Mouse (Mus musculus) small intestine, adult 2 months (tissue): ENCODE data around the gene Nedd9. TPM values are rescaled to one million over a fixed set of nuclear protein-coding genes. Genes with fewer than 3 reads are reported as not detected.

Source experiments
- H3K27ac ChIP-seq: fragments of 200-500 bp; 2 replicates; pipeline ENCODE4 v1.5.1; 2012; ENCODE audit warnings: low read depth, low read length, control low read depth, inconsistent platforms; ENCODE audit not compliant: insufficient read depth
- H3K27me3 ChIP-seq: fragments of 200-500 bp; 2 replicates; pipeline ENCODE4 v1.6.1; 2012; ENCODE audit warnings: mild to moderate bottlenecking, moderate library complexity, low read length, inconsistent platforms; ENCODE audit not compliant: control insufficient read depth, insufficient read depth
- H3K36me3 ChIP-seq: fragments of 200-500 bp; 2 replicates; pipeline ENCODE4 v1.6.1; 2012; ENCODE audit warnings: mild to moderate bottlenecking, low read length, control low read depth, inconsistent platforms; ENCODE audit not compliant: control insufficient read depth, insufficient read depth
- H3K4me1 ChIP-seq: fragments of 200-500 bp; 2 replicates; pipeline ENCODE4 v1.6.1; 2012; ENCODE audit warnings: low read length, inconsistent platforms, mixed read lengths; ENCODE audit not compliant: control insufficient read depth, insufficient read depth, insufficient read length
- H3K4me3 ChIP-seq: fragments of 200-500 bp; 2 replicates; pipeline ENCODE4 v1.5.1; 2012; ENCODE audit warnings: low read depth, mild to moderate bottlenecking, control low read depth, inconsistent platforms, low read length, moderate library complexity
- CTCF ChIP-seq: fragments of 200-500 bp; IDR thresholded peaks from 2 replicates; pipeline ENCODE4 v1.5.1; 2012; ENCODE audit warnings: low read depth, mild to moderate bottlenecking, control low read depth, inconsistent platforms, low read length, moderate library complexity, mixed read lengths; ENCODE audit not compliant: insufficient replicate concordance, insufficient read length; ENCODE audit errors: extremely low read depth
- POLR2A ChIP-seq: fragments of 200-500 bp; IDR thresholded peaks from 2 replicates; pipeline ENCODE4 v1.6.1; 2012; ENCODE audit warnings: low read depth, mild to moderate bottlenecking, control low read depth, inconsistent platforms, low read length, moderate library complexity
- WGBS: fragments of 180-500 bp; shearing (Covaris S2); methylation state at CpG from one replicate; pipeline ENCODE4 v1.1.7; 2018; 5-methylcytosine and 5-hydroxymethylcytosine counted together
- polyA plus RNA-seq: library from polyadenylated mRNA; depleted of rRNA; stranded (reverse); fragments of >200 nt; gene quantifications from 2 replicates; pipeline ENCODE4 v1.2.3, GENCODE M21; 2012

Gene Nedd9
- polyA plus RNA-seq, 1 experiment = 18.1 TPM

GRCm38 (mm10) chr13:41326134-41326533 lies 161.0 kb downstream of the Nedd9 start:
- Histone ChIP-seq H3K27me3 (no peaks in the 10 kb centered on the region), H3K27ac (no peak overlapping the region), H3K4me3 (no peak overlapping the region), H3K4me1 (peaks cover 27% of the 10 kb centered on the region), H3K36me3 (peaks cover 17% of the 10 kb centered on the region)
- 60% methylated on average over 4 of the region's 4 CpGs for WGBS
- TF ChIP-seq CTCF = no peak
- no peak for TF ChIP-seq POLR2A

GRCm38 (mm10) chr13:41325346-41325745 lies 161.8 kb downstream of the Nedd9 start:
- H3K4me1 ChIP-seq = peaks cover 19% of the 10 kb centered on the region
- H3K27me3 ChIP-seq = no peaks in the 10 kb centered on the region

GRCm38 (mm10) chr13:41324631-41325030 lies 162.5 kb downstream of the Nedd9 start:
- peaks cover 12% of the 10 kb centered on the region for H3K4me1 ChIP-seq
- no peak for TF ChIP-seq CTCF
- no peak for TF ChIP-seq POLR2A
- no peaks in the 10 kb centered on the region for H3K27me3 ChIP-seq
- no peak overlapping the region for H3K27ac ChIP-seq
- H3K36me3 ChIP-seq = peaks cover 9% of the 10 kb centered on the region
- no peak overlapping the region for H3K4me3 ChIP-seq
- WGBS = 79% methylated on average over 4 of the region's 4 CpGs

More at GRCm38 (mm10) chr13:41325346-41325745, 161.8 kb downstream of the Nedd9 start:
- WGBS = 87% methylated on average over 4 of the region's 4 CpGs
- Histone ChIP-seq H3K36me3 (peaks cover 14% of the 10 kb centered on the region), H3K4me3 (no peak overlapping the region), H3K27ac (no peak overlapping the region)
- no peak for TF ChIP-seq CTCF
- no peak for TF ChIP-seq POLR2A

GRCm38 (mm10) chr13:41321433-41321832 lies 165.7 kb downstream of the Nedd9 start:
- H3K4me1 ChIP-seq = peaks cover 4% of the 10 kb centered on the region; the same call in 1 of the 2 replicates
- TF ChIP-seq CTCF (no peak), POLR2A (no peak)
- H3K27ac ChIP-seq = peak overlapping the region; percentile 69
- H3K36me3 ChIP-seq = peaks cover 27% of the 10 kb centered on the region
- no peaks in the 10 kb centered on the region for H3K27me3 ChIP-seq
- WGBS = 70% methylated on average over 3 of the region's 3 CpGs
- H3K4me3 ChIP-seq = no peak overlapping the region

GRCm38 (mm10) chr13:41320749-41321148 lies 166.4 kb downstream of the Nedd9 start:
- TF ChIP-seq POLR2A (no peak), CTCF (no peak)
- Histone ChIP-seq H3K4me1 (0 out of 2 replicates have a peak, but pooled peaks cover 2% of the 10 kb centered on the region), H3K27me3 (no peaks in the 10 kb centered on the region), H3K27ac (peak overlapping the region; percentile 46; the same call in 1 of the 2 replicates), H3K4me3 (no peak overlapping the region), H3K36me3 (peaks cover 34% of the 10 kb centered on the region)
- 81% methylated on average over 5 of the region's 5 CpGs for WGBS

GRCm38 (mm10) chr13:41302716-41303115 lies 184.4 kb downstream of the Nedd9 start:
- H3K27me3 ChIP-seq = no peaks in the 10 kb centered on the region
- no peaks in the 10 kb centered on the region for H3K4me1 ChIP-seq
- no peak overlapping the region for H3K4me3 ChIP-seq
- no peaks in the 10 kb centered on the region for H3K36me3 ChIP-seq
- no peak overlapping the region for H3K27ac ChIP-seq
- WGBS = 63% methylated on average over 10 of the region's 10 CpGs
- peak; percentile 91; the same call in 1 of the 2 replicates for TF ChIP-seq CTCF
- no peak for TF ChIP-seq POLR2A

GRCm38 (mm10) chr13:41300037-41300436 lies 187.1 kb downstream of the Nedd9 start:
- H3K27ac ChIP-seq = no peak overlapping the region
- H3K4me3 ChIP-seq = no peak overlapping the region
- no peak for TF ChIP-seq CTCF
- no peak for TF ChIP-seq POLR2A
- no peaks in the 10 kb centered on the region for H3K36me3 ChIP-seq
- H3K4me1 ChIP-seq = no peaks in the 10 kb centered on the region
- 28% methylated on average over 4 of the region's 4 CpGs for WGBS
- H3K27me3 ChIP-seq = no peaks in the 10 kb centered on the region

- no peaks in the 10 kb centered on the region for H3K36me3 ChIP-seq
- no peaks in the 10 kb centered on the region for H3K27me3 ChIP-seq
- TF ChIP-seq POLR2A = no peak
- TF ChIP-seq CTCF = no peak
- H3K4me3 ChIP-seq = no peak overlapping the region
- 75% methylated on average over 5 of the region's 5 CpGs for WGBS
- H3K27ac ChIP-seq = no peak overlapping the region
- no peaks in the 10 kb centered on the region for H3K4me1 ChIP-seq
Measured at GRCm38 (mm10) chr13:41298996-41299395, 188.2 kb downstream of the Nedd9 start.
